Mouse (Mus musculus) olfactory bulb, adult 2 months (tissue): Measurements from ENCODE around the gene Sorbs2.

Source experiments
- CTCF ChIP-seq: fragments of 200-500 bp; IDR thresholded peaks from 2 replicates; pipeline ENCODE4 v1.5.1; 2012; ENCODE audit warnings: low read depth, mild to moderate bottlenecking, low read length, moderate library complexity; ENCODE audit not compliant: insufficient read depth
- POLR2A ChIP-seq: fragments of 200-500 bp; IDR thresholded peaks from 2 replicates; pipeline ENCODE4 v1.6.1; 2012; ENCODE audit warnings: mild to moderate bottlenecking, low read depth, low read length, moderate library complexity; ENCODE audit not compliant: insufficient read depth

GRCm38 (mm10) chr8:45469006-45469405, 38.6 kb upstream of the Sorbs2 start:
- TF ChIP-seq POLR2A = no peak
- TF ChIP-seq CTCF = no peak
